Mouse (Mus musculus) ES-Bruce4 (cell line): Measurements from ENCODE around the gene Wasf1. TPM values are rescaled to one million over a fixed set of nuclear protein-coding genes. Genes with fewer than 3 reads are reported as not detected.
A peak's percentile ranks its signal among the peaks of the same experiment; 100 is the strongest.

Source experiments
- H3K27ac ChIP-seq: 2 replicates; pipeline ENCODE4 v1.5.1; 2012; ENCODE audit warnings: low read length, inconsistent platforms; ENCODE audit not compliant: insufficient read depth
- H3K27me3 ChIP-seq: 2 replicates; pipeline ENCODE4 v1.6.1; 2012; ENCODE audit warnings: mild to moderate bottlenecking, low read length, inconsistent platforms; ENCODE audit not compliant: control insufficient read depth, poor library complexity, insufficient read depth, severe bottlenecking
- H3K36me3 ChIP-seq: 2 replicates; pipeline ENCODE4 v1.6.1; 2012; ENCODE audit warnings: inconsistent platforms, mild to moderate bottlenecking, low read length, moderate library complexity; ENCODE audit not compliant: control insufficient read depth, poor library complexity, insufficient read depth, severe bottlenecking
- H3K4me1 ChIP-seq: one replicate; pipeline ENCODE4 v1.8.1; 2011; ENCODE audit warnings: low read length; ENCODE audit not compliant: control insufficient read depth, insufficient read depth
- H3K4me3 ChIP-seq: 2 replicates; pipeline ENCODE4 v1.5.1; 2011; ENCODE audit warnings: low read depth, mild to moderate bottlenecking, low read length
- H3K9ac ChIP-seq: 2 replicates; pipeline ENCODE4 v1.6.1; 2012; ENCODE audit warnings: low read depth, mild to moderate bottlenecking, inconsistent platforms; ENCODE audit not compliant: poor library complexity, severe bottlenecking
- H3K9me3 ChIP-seq: replicated peaks from 2 replicates; pipeline ENCODE4 v1.6.1; 2012; ENCODE audit warnings: mild to moderate bottlenecking, low read length, inconsistent platforms; ENCODE audit not compliant: control insufficient read depth, poor library complexity, insufficient read depth, severe bottlenecking
- CTCF ChIP-seq: IDR thresholded peaks from one replicate; pipeline ENCODE4 v1.8.1; 2011; ENCODE audit warnings: low read depth, low read length
- EP300 ChIP-seq: IDR thresholded peaks from 2 replicates; pipeline ENCODE4 v1.6.1; 2011; ENCODE audit warnings: low read depth, low read length; ENCODE audit not compliant: insufficient read depth
- POLR2A ChIP-seq: IDR thresholded peaks from one replicate; pipeline ENCODE4 v1.8.1; 2011; ENCODE audit warnings: low read length; ENCODE audit not compliant: insufficient read depth
- polyA plus RNA-seq: library from polyadenylated mRNA; stranded (reverse); fragments of >200 nt; gene quantifications from 2 replicates; pipeline ENCODE4 v1.2.4, GENCODE M21; 2011; ENCODE audit warnings: low read depth; ENCODE audit not compliant: missing spikeins, insufficient read depth, insufficient read length

The Wasf1 gene
- polyA plus RNA-seq, 1 experiment = 47.3 TPM

DNA sequence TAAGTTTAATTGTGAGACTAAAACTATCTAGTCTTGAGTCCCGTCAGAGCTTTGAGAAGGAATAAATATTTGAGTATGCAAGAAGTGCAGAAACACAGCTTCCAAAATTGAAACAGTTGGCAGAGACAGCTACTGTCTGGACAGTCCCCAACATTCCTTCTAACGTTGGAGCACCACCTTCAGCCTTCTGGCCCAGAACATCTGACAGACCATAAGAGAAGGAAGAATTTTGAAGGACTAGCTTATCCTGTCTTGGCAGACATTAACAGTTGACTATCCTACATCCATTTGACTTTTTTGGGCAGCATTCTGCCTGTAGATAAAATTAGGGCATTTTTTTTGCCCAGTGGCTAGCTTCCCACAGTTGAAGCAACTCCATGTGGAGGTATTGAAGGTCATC, 32.0 kb downstream of the Wasf1 start:
- Histone ChIP-seq H3K27ac (no peak overlapping the region), H3K36me3 (no peaks in the 10 kb centered on the region), H3K4me3 (no peak overlapping the region), H3K9ac (no peak overlapping the region), H3K9me3 (no peaks in the 10 kb centered on the region), H3K27me3 (no peaks in the 10 kb centered on the region), H3K4me1 (peaks cover 2% of the 10 kb centered on the region)
- TF ChIP-seq EP300 (no peak), POLR2A (no peak), CTCF (no peak)

DNA sequence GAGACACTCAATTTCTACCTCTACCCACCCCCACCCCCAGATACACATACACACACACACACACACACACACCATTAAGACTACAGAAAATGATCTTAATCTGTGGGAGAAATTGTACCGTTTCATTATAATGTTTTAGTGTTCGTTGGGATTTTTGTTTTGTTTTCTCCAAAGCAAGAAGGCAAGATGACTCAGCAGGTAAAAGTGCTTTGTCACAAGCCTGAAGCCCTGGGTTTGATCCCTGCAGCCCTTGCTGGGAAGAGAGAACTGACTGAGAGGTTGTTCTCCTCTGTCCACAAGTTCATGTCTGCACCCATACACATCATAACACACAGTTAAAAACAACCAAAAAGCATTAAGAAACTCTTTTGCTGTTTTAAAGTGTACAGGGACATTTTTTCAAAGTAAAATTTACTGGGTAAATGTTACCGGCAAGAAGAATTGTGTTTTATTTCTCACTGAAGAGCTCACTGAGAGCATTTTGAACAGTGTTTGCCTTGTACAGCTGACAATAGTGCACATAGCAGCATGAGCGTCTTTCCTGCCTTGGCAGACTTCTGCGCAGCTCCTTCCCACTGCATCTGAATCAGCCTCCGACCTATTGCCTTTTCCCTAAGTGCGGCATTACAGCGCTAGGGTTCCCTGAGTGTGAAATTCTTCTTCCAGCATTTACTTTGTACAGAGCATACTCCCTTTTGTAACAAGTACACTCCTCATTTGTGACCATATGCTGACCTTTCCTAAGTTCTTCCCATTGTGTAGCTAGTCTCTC, 35.6 kb downstream of the Wasf1 start:
- Histone ChIP-seq H3K4me1 (no peaks in the 10 kb centered on the region), H3K36me3 (no peaks in the 10 kb centered on the region; the same call in 1 of the 2 replicates), H3K9ac (no peak overlapping the region), H3K4me3 (no peak overlapping the region), H3K27ac (no peak overlapping the region), H3K27me3 (no peaks in the 10 kb centered on the region), H3K9me3 (no peaks in the 10 kb centered on the region)
- no peak for TF ChIP-seq POLR2A
- TF ChIP-seq CTCF = no peak
- TF ChIP-seq EP300 = no peak

DNA sequence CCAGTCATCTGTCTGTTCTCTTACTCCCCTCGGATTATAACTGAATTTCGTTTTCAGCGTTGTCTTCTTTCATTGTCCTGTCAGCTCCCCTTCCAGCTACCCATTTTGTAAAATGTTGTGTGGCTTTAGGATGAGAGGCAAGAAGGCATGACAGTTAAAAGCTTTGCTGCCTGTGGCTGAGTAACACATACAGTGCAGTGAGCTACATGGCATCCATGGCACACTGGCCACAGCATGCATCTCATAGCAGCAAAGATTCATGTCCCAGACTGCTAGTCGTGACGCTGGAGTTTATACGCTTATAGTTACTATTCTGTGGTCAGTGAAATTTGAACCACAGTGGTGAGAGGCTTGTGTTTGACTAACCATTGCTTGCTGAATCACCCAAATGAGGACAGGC, 36.2 kb downstream of the Wasf1 start:
- H3K36me3 ChIP-seq = no peaks in the 10 kb centered on the region; the same call in 1 of the 2 replicates
- no peak overlapping the region for H3K9ac ChIP-seq
- no peaks in the 10 kb centered on the region for H3K27me3 ChIP-seq
- TF ChIP-seq CTCF (no peak), POLR2A (no peak), EP300 (no peak)
- H3K4me1 ChIP-seq = no peaks in the 10 kb centered on the region
- H3K4me3 ChIP-seq = no peak overlapping the region
- H3K9me3 ChIP-seq = no peaks in the 10 kb centered on the region
- no peak overlapping the region for H3K27ac ChIP-seq

DNA sequence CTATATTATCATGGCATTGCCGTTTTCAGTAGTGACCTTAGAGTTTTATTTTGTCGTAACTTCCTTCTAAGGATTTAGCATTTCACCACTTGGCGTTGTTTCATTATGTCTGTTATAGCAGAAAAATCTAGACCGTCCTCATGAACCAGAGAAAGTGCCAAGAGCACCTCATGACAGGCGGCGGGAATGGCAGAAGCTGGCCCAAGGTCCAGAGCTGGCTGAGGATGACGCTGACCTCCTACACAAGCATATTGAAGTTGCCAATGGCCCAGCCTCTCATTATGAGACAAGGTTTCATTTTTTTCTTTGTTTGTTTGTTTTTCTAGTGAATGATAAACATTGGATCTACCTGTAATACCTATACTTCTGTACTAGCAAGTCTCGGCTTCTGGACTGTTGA, 49.7 kb downstream of the Wasf1 start:
- Histone ChIP-seq H3K27me3 (no peaks in the 10 kb centered on the region), H3K36me3 (peaks cover 9% of the 10 kb centered on the region; the same call in 1 of the 2 replicates), H3K27ac (no peak overlapping the region), H3K4me1 (no peaks in the 10 kb centered on the region), H3K4me3 (no peak overlapping the region), H3K9me3 (no peaks in the 10 kb centered on the region), H3K9ac (no peak overlapping the region)
- no peak for TF ChIP-seq POLR2A
- no peak for TF ChIP-seq EP300
- no peak for TF ChIP-seq CTCF

DNA sequence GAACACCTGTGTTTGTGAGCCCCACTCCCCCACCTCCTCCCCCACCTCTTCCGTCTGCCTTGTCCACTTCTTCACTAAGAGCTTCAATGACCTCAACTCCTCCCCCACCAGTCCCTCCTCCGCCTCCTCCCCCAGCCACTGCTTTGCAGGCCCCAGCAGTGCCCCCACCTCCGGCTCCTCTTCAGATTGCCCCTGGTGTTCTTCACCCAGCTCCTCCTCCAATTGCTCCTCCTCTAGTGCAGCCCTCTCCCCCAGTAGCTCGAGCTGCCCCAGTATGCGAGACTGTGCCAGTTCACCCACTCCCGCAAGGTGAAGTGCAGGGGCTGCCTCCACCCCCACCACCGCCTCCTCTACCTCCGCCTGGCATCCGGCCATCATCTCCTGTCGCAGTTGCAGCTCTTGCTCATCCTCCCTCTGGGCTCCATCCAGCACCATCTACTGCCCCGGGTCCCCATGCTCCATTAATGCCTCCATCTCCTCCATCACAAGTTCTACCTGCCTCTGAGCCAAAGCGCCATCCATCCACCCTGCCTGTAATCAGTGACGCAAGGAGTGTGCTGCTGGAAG, 53.0 kb downstream of the Wasf1 start:
- no peaks in the 10 kb centered on the region for H3K4me1 ChIP-seq

DNA sequence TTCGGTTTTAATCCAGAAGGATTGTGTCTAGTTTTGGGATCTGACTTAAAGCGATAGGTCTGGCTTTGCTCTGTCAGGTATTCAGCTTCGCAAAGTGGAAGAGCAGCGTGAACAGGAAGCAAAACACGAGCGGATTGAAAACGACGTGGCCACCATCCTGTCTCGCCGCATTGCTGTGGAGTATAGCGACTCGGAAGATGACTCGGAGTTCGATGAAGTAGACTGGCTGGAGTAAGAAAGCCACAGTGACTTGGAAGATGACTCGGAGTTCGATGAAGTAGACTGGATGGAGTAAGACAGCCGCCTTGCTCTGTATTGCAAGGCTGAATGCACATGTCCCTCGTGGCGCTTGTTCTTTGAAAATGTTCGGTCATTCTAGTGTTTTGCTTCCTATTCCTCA, 54.3 kb downstream of the Wasf1 start:
- Histone ChIP-seq H3K4me1 (no peaks in the 10 kb centered on the region), H3K27me3 (no peaks in the 10 kb centered on the region), H3K9ac (no peak overlapping the region), H3K4me3 (no peak overlapping the region), H3K9me3 (no peaks in the 10 kb centered on the region), H3K27ac (no peak overlapping the region), H3K36me3 (peaks cover 5% of the 10 kb centered on the region; the same call in 1 of the 2 replicates)
- no peak for TF ChIP-seq POLR2A
- no peak for TF ChIP-seq EP300
- no peak for TF ChIP-seq CTCF

More for the DNA sequence above, 53.0 kb downstream of the Wasf1 start:
- Histone ChIP-seq H3K9me3 (no peaks in the 10 kb centered on the region), H3K9ac (no peak overlapping the region), H3K27ac (no peak overlapping the region), H3K36me3 (peaks cover 9% of the 10 kb centered on the region; the same call in 1 of the 2 replicates), H3K4me3 (0 out of 2 replicates have a peak overlapping the region, but pooled peaks have one; percentile 0), H3K27me3 (no peaks in the 10 kb centered on the region)
- no peak for TF ChIP-seq POLR2A
- no peak for TF ChIP-seq CTCF
- no peak for TF ChIP-seq EP300
